Mouse (Mus musculus) E14TG2a.4 (cell line): ENCODE measurements around the gene Nle1.

ENCODE experiments used
- H3K27me3 ChIP-seq: 2 replicates; pipeline ENCODE4 v1.6.1; 2014; ENCODE audit warnings: low read length, control low read depth; ENCODE audit not compliant: insufficient read depth
- H3K36me3 ChIP-seq: 2 replicates; pipeline ENCODE4 v1.6.1; 2014; ENCODE audit warnings: low read length, control low read depth; ENCODE audit not compliant: insufficient read depth
- H3K4me1 ChIP-seq: replicated peaks from 2 replicates; pipeline ENCODE4 v1.6.1; 2014; ENCODE audit warnings: low read depth, low read length, control low read depth
- H3K4me3 ChIP-seq: replicated peaks from 2 replicates; pipeline ENCODE4 v1.5.1; 2014; ENCODE audit warnings: mild to moderate bottlenecking, low read length
- H3K9me3 ChIP-seq: 2 replicates; pipeline ENCODE4 v1.6.1; 2014; ENCODE audit warnings: low read length, control low read depth
- CTCF ChIP-seq: conservative IDR thresholded peaks from 2 replicates; pipeline ENCODE4 v1.5.1; 2014; ENCODE audit warnings: low read length
- NANOG ChIP-seq: IDR thresholded peaks from 2 replicates; pipeline ENCODE4 v1.6.1; 2014; ENCODE audit warnings: borderline replicate concordance, low read length, mixed read lengths
- POU5F1 ChIP-seq: IDR thresholded peaks from 2 replicates; pipeline ENCODE4 v1.6.1; 2014; ENCODE audit warnings: low read length, borderline replicate concordance

Nle1 gene

GRCm38 (mm10) chr11:82852958-82853357 lies 55.3 kb downstream of the Nle1 start:
- no peaks in the 10 kb centered on the region; the same call in 1 of the 2 replicates for H3K36me3 ChIP-seq
- H3K9me3 ChIP-seq = no peaks in the 10 kb centered on the region
- peaks cover 44% of the 10 kb centered on the region for H3K4me1 ChIP-seq
- TF ChIP-seq NANOG = no peak
- TF ChIP-seq CTCF = no peak
- no peak for TF ChIP-seq POU5F1
- H3K4me3 ChIP-seq = no peak overlapping the region
- no peaks in the 10 kb centered on the region for H3K27me3 ChIP-seq

DNA sequence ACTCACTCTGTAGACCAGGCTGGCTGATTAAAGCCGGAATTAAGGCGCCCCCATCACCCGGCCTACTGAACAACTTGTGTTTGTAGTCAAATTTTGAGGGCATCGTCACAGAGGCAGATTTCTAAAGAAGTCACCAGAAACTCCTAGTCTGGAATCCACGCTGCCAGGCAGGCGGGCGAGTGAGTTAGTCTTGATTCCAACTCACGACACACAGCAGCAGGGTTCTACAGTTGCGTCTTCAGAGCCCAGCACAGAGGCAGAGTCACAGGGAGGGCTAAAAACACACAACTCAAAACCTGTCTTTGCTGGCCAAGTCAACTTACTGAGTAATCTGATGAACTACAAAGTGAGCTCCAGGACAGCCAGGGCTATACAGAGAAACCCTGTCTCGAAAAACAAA lies 55.7 kb downstream of the Nle1 start:
- TF ChIP-seq NANOG (no peak), POU5F1 (no peak), CTCF (no peak)
- Histone ChIP-seq H3K9me3 (no peaks in the 10 kb centered on the region), H3K27me3 (no peaks in the 10 kb centered on the region), H3K4me1 (peaks cover 42% of the 10 kb centered on the region), H3K4me3 (no peak overlapping the region), H3K36me3 (no peaks in the 10 kb centered on the region; the same call in 1 of the 2 replicates)

DNA sequence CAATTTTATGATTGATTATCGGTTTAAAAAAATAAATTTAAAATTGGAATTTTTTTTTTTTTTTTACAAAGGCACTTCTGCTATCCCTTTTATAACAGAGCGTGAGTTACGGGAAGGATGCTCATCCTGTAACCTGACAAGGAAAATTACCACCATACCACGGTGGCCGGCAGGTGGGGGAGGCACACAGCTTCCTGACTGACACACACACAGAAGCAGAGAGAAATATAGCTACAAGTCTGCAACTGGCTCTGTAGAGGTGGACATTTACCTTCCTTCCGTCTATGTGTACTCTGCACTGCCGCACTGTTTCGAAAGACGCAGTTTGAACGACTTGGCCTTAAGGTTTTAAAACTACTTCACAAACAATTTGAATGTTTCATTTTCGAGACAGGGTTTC lies 56.1 kb downstream of the Nle1 start:
- no peaks in the 10 kb centered on the region; the same call in 1 of the 2 replicates for H3K36me3 ChIP-seq
- H3K27me3 ChIP-seq = no peaks in the 10 kb centered on the region
- peaks cover 43% of the 10 kb centered on the region for H3K4me1 ChIP-seq
- TF ChIP-seq NANOG (no peak), CTCF (no peak), POU5F1 (no peak)
- no peaks in the 10 kb centered on the region for H3K9me3 ChIP-seq
- no peak overlapping the region for H3K4me3 ChIP-seq
